Mouse (Mus musculus): ENCODE results near the gene Rnf25. TPM values are rescaled to one million over a fixed set of nuclear protein-coding genes. Genes with fewer than 3 reads are reported as not detected.

Rnf25 gene
- 10 to 100 TPM; 48.9 to 60.6 TPM for total RNA-seq (2021)
- long read RNA-seq, partial matches to known transcripts, result 0 of 2 reads
- long read RNA-seq, other reads (novel, unspliced or antisense), result 1 of 2 reads

GRCm38 (mm10) chr1:74601267-74601962 lies at the start of gene Rnf25, which contains the start of gene Stk36:
TSS of gene Rnf25 (minus strand) at chr1:74601397.
TSS of gene Stk36 (plus strand) at chr1:74601445.
- peak; percentile 78 to 86 for DNase-seq (ENCODE audit: low spot score in 2 of 2)

GRCm38 (mm10) chr1:74643926-74644325 lies 42.7 kb upstream of the Rnf25 start:
- no peak for DNase-seq (ENCODE audit: low spot score in 2 of 2)

GRCm38 (mm10) chr1:74643524-74643923 lies 42.3 kb upstream of the Rnf25 start:
- no peak for DNase-seq (ENCODE audit: low spot score in 2 of 2)

GRCm38 (mm10) chr1:74632734-74633133 lies 31.5 kb upstream of the Rnf25 start:
- DNase-seq (ENCODE audit: low spot score in 2 of 2), result no peak

- DNase-seq (ENCODE audit: low spot score in 2 of 2), result no peak
These were observed 26.8 kb upstream of the Rnf25 start for GRCm38 (mm10) chr1:74628001-74628400.

- no peak for DNase-seq (ENCODE audit: low spot score in 2 of 2)
These were observed 24.9 kb upstream of the Rnf25 start for GRCm38 (mm10) chr1:74626076-74626475.

- no peak for DNase-seq (ENCODE audit: low spot score in 2 of 2)
These were observed 23.0 kb upstream of the Rnf25 start for GRCm38 (mm10) chr1:74624183-74624582.

- no peak for DNase-seq (ENCODE audit: low spot score in 2 of 2)
These were observed 513 bp downstream of the Rnf25 start for GRCm38 (mm10) chr1:74600501-74601266.

- no peak for DNase-seq (ENCODE audit: low spot score in 2 of 2)
These were observed 6.8 kb downstream of the Rnf25 start for GRCm38 (mm10) chr1:74594434-74594833.

- DNase-seq (ENCODE audit: low spot score in 2 of 2), result peak; percentile 98
These were observed 13.3 kb downstream of the Rnf25 start, which contains the start of the genes Zfp142 and Bcs1l for GRCm38 (mm10) chr1:74587773-74588445. TSS of gene Zfp142 (minus strand) at chr1:74588246. TSS of gene Bcs1l (plus strand) at chr1:74588289.

GRCm38 (mm10) chr1:74587233-74587772 lies 13.9 kb downstream of the Rnf25 start:
- DNase-seq (ENCODE audit: low spot score in 2 of 2), result no peak

GRCm38 (mm10) chr1:74584616-74585398 lies 16.4 kb downstream of the Rnf25 start:
- no peak for DNase-seq (ENCODE audit: low spot score in 2 of 2)

GRCm38 (mm10) chr1:74582621-74583020 lies 18.6 kb downstream of the Rnf25 start:
- no peak for DNase-seq (ENCODE audit: low spot score in 2 of 2)

GRCm38 (mm10) chr1:74569739-74570719 lies 31.2 kb downstream of the Rnf25 start:
- DNase-seq (ENCODE audit: low spot score in 2 of 2), result no peak

GRCm38 (mm10) chr1:74565834-74566233 lies 35.4 kb downstream of the Rnf25 start:
- DNase-seq (ENCODE audit: low spot score in 2 of 2), result no peak

GRCm38 (mm10) chr1:74559061-74559460 lies 42.1 kb downstream of the Rnf25 start:
- DNase-seq (ENCODE audit: low spot score in 2 of 2), result no peak

GRCm38 (mm10) chr1:74544184-74544583 lies 57.0 kb downstream of the Rnf25 start, which contains the start of gene Usp37:
TSS of gene Usp37 (minus strand) at chr1:74544284.
- no peak for DNase-seq (ENCODE audit: low spot score in 2 of 2)
